Mouse (Mus musculus) kidney, postnatal 25 days (tissue): ENCODE measurements around the gene Plxna4.

ENCODE experiments used
- DNase-seq, 2 experiments: peaks; one replicate each; pipeline ENCODE4 v3.0.0; 2021; ENCODE audit warnings: mixed read lengths in 2 of 2

Gene Plxna4

DNA sequence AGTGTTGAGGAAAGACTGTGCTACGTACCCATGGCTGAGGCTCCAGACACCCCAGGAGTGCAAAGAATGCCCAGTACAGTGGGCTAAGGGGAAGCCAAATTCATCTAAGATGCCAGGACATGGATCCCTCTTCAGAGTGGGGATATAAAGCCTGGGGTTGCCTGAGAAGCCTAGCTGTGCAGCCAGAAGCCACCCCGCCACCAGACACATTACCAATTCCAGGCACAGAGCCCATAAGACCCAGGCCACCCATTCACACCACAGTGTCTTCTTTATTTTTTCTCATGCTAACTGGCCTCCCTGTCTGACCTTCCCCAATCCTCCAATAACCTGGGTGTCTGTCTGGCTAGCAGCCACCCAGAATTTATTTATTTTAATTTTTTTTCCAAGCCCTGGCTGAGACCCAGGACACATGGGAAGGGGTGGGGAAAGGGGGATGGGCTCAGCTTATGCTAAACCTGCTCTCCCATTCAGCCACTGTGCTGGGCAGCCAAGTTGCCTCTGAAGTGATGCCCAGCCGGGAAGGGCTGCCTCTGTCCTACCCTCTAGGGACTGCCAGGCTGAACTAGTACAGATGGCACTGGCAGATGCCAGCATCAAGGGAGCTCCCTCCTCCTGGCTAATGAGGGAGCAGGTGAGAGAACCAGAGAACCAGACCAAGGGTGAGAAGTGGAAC is 185.3 kb downstream of the Plxna4 start:
- DNase-seq: no peak

DNA sequence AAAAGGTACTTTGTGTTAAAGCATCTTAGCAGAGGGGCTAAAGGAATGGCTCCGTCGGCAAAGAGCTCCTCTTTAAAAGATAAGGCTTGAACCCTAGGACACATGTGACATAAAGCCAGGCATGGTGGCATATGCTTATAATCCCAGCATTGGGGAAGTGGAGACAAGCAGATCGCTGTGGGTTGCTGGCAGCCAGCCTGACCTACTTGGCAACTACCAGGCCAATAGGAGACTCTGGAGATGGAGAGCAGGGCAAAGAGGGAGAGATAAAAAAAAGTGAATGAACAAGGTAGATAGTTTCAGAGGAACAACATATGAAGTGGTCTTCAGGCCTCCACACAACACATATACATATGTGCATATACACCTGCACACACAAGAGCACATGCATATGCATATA is 189.7 kb downstream of the Plxna4 start:
- DNase-seq: peak; percentile 64

DNA sequence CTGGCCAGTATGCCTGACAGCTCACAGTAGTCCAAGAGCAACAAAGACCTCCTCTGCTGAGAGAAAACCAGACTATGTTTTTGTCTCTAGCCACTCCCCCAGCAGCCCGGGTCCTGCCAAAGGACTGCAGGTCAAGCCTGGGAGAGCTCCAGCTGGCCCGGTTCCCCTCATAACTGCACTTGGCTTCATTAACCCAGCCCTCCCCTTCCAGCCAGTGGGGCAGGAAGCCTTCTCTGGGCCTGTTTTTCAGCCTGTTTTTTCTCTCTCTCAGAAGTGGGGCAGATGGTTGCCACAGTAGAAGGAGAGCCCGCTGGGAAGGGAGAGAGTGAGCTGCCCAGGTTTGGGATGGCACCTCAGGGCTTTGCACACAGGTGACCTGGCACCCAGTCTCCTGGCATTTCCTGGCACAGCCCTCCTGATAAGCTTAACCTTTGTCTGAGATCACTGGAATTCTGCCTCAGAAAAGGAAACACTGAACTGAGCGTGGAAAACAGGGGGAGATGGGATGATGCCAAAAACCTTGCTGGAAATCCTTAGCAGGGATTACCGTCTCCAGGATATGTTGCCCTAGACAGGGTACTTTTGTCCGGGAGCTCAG is 190.8 kb downstream of the Plxna4 start:
- peak; percentile 96 to 97 for DNase-seq

DNA sequence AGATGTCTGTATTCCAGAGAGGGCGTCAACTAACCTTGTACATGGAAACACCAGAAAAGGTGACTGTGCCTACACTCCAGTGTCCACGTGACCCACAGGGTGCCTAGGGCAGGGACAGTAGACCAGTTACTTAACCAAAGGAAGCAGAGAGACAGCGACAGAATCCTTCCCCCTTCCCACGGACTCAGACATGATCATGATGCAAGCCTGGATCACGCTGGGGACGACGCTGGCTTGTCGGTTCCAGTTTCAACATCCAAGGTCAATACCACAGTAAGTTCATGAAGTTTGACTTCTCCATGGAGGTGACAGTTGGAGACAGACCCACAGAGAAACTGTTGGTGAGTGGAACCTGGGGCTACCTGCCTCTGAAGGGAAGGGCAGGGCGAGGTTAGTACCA is 192.6 kb downstream of the Plxna4 start:
- DNase-seq: no peak

DNA sequence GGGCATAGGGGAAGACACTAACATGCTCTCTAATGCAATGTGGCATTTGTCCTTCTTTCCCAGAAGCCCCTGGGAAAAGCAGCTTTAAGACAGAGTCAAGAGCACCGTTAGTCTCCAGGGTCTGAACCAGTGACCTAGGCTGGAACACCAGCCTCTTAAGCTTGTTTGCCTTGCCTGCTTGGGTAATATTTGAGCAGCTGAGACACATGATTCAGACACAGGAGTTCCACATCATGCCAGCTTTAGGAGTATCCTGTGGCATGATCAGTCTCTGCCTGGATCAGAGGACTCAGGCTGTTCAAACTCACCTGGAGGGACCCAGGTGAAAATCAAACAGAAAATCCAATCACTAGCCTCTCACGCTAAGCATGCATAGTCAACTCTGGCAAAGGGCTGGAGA is 195.7 kb downstream of the Plxna4 start:
- DNase-seq: no peak

DNA sequence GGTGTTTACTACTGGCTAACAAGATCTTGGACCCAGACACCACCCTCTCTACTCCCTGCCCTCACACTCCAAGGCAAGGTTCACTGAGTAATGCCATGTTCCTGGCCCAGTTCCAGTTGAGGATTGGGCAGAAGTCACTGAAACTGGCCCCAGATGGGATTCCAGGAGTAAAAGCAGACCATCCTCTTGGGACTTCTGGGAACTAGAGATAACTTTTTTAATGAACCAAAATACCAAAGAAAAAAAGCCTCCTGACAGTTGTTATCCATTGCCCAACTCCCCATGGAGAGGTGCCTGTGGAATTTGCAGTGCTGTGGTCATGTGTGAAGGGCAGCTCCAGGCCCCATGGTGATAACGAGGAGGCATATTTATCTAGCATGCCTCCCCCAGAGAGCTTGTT is 199.7 kb downstream of the Plxna4 start:
- peak; percentile 83 to 87 for DNase-seq

DNA sequence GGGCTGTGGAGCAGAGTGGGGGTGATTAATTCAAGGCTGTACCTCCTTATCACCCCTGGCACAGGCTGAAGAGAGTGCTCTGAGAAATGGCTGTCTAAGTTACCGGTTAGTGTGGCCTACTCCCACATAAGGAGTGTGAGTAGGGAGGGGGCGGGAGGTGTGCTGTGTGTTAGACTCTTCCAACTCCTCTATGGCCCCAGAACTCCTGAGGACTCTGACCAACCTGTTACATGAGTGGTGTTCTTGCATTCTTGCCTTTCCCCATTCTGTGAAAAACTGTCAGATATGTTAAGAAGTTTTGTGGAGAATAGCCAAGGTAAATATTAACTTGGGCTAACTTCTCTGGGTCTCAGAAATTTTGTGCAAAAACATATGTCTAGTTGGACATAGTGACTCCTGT is 201.1 kb downstream of the Plxna4 start:
- no peak for DNase-seq

DNA sequence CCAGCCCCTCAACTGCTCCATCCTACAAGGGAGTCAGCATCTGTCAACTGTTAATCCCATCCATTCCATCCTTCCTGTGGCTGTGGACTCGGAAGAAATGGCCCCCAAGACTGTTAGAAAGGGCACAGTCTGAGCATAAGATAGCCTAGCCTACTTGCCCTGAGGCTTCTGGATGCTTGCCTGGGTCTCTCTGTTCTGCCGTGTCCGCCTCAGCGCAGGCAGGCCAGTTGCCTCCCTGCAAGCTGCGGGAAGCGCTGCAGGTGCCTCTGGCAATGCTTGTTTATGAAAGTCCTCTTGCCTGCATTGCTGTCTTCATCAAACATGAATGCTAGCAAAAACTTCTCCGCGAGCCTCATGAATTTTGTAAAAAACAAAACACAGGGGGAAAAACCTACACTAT is 203.1 kb downstream of the Plxna4 start:
- no peak for DNase-seq

DNA sequence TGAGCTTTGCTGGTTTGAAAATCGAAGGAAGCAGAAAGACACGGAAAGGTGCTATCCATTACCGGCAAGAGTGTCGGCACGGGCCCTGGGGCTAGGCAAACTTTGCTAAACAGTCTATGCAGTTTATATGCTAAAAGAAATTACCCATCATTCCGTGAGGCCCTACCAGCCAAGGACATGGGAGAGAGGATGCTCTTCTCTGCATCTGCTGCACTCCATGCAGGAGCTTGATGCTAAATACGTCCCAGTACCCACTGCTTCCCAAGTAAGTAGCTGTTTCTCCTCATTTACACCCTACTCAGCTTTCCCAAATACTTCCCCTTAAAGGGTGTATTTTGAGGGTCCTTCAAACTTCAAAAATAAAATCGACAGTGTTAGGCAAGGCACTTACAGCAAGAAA is 203.6 kb downstream of the Plxna4 start:
- no peak for DNase-seq

DNA sequence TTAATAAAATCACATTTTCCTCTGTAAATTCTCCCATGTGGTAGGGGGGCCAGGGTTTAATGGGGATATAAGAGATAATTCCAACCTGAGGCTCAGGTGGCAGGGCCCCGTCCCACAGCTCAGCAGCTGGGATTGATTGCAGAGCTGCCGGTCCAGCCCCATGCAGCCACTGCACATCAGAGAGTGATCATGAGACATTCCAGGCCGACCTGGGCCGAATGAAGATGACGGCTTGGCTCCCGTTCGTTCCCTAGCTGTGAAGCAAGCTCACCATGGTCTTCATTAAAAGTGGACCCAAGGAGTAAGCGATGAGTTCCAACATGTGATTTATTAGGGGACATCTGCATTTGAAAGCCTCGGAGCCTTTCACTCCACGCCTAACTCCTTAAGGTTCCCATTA is 206.5 kb downstream of the Plxna4 start:
- DNase-seq: no peak

DNA sequence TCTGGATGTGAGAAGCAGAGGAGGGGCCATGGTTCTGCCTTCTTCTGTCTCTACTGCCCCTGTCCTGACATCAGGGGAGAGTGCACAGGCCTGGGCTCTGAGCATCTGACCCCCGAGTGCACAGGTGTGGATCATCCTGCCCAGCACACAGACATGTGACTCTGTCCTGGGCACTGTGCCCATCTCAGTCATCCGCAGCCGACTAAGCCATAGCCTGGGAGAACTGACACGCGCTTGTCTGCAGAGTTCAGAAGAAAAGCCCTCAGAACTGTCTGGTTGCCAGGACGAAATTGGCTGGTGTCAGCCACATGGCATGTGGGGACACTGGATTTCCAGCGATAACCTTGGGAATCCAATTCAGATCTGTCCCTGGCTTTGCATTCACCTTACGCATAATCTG is 210.8 kb downstream of the Plxna4 start:
- peak; percentile 89 to 95 for DNase-seq

DNA sequence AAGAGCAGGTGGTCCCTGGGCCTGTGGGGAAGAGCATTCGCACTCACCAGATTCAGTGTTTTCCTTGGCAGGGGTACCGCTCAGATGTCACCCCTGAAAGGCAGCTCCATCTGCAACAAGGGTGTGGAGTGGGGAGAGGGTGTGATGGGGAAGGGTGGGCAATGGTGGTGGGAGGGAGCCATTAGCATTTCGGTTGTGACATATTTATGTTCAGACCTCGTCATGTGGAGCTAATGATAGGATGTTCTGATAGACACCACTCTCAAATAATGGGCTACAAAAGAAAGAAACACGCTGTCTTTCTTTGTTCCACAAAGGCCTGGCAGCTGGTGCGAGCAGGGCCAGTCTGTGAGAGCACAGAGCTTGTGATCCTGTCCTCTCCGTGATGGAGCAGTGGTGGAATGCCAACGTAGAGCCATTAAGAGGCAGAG is 214.0 kb downstream of the Plxna4 start:
- DNase-seq: no peak

DNA sequence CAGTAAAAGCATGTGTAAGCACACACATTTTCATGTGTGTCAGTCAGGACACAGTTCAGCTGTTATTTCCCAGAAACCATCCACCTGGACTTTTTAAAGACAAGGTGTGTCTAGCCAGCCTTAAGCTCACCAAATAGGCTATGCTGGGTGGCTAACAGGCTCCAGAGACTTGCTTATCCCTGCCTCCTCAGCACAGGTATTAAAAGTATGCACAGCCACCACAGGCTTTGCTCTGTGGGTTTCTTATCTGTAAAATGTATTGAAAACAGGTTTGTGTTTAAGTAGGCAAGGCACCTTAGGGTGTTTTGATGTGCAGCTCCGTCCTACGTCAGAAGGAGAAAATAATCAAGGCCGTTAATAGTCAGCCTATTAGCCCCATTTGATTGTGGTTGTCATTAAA is 218.9 kb downstream of the Plxna4 start:
- DNase-seq: no peak

DNA sequence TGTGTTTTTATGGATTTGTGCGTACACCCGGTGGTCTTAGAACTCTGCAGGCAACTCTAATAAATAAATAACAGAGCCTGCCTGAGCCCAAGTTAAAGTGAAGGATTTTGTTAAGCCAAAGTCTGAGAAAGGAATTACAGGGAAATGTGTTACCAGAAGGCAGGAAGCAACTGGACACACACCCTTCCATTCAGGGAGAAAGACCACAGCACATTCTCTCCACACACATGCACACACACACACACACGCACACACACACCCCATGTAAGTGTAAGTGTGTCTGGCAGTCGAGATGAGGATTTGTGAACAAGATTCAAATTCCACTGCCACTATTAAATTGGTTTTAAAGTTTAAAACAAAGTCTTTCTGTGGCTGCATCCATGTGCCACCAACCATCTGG is 219.6 kb downstream of the Plxna4 start:
- no peak for DNase-seq

DNA sequence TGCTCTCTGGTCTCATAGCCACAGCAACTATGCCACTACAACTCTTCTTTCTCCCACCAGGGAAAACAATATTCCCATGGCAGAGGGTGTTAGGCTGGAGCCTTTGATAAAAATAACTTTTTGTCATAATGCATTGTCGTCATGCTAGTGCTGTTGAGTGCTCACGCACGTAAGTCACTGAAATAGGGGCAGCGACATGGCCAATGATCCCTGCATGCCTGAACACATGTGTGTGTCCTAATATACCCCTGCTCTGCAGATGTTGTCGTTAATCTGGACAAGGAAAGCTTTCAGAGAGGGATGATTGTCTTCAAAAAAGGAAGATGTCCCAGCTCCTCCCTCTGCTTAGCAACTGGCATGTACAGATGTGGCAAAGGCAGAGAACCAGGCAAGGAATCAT is 223.1 kb downstream of the Plxna4 start:
- no peak for DNase-seq

DNA sequence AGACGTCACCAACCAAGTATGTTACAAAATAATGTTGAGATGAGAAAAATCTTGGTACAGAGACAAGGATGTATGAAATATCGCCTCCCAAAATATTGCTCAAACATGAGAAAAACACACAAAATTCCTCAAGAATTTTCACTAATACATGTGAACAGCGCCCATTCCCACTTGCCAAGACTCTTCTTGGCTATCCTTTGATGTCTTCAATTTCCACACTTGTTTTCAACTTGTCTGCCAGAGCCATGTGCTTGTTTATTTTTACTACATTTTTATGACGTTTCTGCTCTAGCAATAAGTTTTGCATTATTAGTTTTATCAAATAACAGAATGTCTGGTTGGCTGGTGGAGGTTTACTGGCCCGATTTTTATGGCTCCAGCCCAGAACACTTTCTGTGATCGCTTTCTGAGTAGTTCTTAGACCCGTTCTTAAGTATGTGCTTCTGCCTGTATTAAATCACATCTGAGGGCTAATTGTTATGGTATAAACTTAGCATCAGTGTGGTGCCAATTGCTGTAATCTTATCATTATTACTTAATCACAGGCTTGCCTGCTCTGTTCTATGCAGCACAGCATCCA is 224.4 kb downstream of the Plxna4 start:
- no peak for DNase-seq

DNA sequence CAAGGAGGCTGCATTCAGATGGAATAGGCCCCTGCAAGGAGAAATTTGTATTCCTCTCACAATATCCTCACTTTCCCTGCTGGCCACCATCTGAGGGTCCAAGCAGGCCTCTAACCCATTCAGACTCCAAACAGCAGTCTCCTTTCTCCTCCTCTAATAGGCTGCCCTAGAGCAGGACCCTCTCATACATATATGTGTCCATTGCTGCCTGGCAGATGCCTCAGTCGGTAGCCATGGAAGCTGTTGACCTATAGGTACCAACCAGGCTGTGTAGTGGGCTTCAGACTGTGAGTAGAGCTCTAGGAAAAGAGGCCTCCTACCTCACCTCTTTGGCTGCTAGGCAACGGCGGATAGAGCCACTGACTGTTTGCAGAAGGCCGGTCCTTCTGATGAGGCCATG is 225.6 kb downstream of the Plxna4 start:
- DNase-seq: no peak

DNA sequence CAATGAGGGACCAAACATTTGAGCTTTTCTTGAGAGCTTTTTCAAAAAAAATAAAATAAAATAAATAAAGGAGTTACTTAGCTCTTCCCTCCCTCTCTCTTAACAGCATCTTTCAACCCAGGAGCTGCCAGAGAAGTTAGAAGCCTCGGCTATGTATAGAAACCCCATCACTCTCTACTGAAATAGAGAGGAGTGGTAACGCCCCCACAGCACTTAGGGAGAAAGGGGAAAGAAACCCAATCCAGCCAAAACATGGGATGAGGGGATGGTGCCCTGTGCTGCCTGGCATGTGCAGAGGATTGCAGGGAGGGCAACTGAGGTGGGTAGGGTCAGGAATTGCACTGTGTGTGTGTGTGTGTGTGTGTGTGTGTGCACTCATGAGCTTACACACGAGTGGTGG is 228.3 kb downstream of the Plxna4 start:
- no peak for DNase-seq

DNA sequence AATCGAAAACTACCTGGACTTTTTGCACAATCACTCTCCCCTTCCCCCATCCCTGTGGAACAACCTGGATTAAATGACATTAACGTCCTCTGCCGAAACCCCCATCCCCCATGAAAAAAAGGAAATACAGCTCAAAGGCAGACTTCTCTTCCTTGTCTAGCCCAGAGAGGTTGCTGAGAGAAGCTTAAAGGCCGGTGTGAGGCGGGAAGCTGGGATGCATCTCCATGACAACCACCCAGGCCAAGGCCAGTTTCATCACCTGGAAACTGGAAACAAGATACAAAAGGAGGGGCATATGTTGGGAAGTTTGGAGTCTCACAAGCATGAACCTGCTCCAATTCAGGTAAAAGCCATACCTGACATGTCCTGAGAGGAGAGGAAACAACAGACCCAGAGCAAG is 230.5 kb downstream of the Plxna4 start:
- DNase-seq: no peak

DNA sequence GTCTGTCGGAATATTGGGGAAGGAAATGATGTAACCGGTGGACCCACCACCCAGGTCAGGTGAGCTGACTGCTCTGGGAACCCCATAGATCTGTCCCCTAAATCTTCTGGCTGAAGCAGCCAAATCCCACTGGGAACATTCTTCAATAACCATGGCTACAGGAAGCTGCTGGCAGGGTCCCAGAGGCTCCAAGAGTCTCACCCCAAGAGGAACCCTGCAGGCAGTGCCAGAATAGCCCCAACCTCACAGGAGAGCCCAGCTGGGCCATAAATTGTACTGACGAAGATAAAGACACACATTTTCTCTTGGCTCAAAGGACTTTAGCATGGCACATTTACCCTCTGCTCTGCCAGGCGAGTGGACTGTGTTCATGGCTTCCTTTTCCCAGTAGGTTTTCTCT is 232.4 kb downstream of the Plxna4 start:
- DNase-seq: peak; percentile 71 to 75

DNA sequence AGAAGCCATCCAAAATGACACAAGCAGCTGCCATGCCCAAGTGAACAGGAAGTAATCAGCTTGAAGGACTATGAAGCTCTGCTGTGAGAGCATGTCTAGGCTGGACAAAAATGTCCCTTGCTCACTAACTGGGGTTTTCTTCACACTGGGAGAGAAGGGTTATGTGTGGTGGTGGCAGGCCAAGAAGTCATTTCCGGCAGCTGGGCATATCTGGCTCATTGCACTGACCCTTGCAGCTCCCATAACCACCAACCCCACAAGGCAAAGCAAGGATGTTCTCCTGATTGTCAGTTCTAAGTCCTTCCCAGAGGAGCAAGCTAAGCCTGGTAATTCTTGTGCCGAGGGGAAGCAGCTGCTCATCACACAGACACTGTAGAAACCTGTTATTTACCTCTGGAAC is 239.0 kb downstream of the Plxna4 start:
- no peak for DNase-seq

DNA sequence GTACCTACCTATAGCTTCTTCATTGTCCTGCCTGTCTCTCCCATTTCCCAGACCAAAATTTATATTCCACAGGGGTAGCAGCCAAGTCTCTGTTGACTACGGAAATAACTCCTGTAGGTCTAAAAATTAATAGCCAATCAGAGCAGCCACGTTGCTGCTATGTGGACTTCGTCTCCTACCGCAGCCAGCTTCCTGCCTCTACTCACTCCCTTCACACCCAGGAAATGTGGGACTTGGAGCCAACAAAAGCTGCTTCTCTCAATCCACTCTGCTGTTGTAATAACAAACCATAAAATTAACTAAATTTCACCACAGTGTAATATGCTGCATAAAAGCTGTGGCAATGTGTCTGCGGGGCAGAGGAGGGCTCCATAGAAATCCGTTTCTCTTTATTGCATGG is 239.9 kb downstream of the Plxna4 start:
- DNase-seq: peak in 1 of 2 experiments; percentile 9

DNA sequence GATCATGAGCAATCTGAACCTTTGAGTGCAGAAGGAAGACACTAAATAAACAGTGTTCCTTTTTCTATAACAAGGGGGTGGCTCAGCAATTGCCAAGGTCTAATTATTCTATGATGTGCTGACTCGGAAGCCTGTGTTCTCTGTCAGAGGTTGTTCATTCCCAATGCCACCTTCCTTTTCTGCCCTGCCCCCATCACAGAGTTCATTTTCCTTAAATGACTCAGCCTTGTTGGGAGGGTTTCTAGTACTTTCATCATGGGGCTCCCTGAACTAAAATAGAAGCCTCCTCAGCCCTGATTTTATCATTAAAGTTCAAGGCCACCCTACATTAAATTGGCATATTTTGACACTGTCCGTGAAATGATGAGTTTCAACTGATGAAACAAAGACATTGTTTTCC is 242.0 kb downstream of the Plxna4 start:
- DNase-seq: no peak

DNA sequence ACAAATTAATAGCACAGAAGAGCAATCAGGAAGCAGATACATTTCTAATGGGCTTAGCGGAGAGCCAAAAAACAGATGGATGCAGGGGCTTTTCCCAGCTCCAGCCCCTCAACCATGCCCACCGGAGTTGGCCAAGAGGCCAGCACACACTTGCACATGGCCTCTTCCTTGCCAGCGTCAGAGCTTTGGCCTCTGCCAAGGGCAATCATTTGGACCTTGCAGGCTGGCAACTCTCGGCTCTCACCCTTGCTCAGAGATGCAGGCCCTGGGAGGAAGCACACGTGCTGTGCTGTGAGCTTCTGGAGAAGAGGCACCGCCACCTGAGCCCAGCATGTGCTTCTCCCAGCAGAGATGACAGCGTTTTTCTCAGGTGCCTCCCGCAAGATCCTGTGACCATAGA is 245.3 kb downstream of the Plxna4 start:
- DNase-seq: no peak

DNA sequence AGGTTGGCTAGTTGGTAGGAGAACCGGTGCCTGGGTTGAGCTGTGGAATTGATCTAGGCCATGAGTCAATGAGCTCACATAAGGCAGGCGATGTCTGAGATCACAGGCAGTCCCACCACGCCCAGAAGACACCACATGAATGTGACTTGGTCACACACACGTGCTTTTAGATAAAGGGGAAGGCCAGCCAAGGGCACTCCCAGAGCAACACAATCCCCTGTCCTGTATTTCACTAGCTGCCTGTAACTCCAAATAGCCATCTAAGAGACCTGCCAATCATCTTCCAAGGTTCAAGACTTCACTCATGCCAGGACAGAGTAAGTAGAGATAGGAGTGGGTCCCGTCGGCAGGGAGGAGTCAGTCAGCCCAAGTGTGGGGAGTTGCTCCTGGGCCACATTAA is 245.7 kb downstream of the Plxna4 start:
- DNase-seq: no peak
